Mouse (Mus musculus) midbrain, embryonic 15.5 days (tissue): ENCODE results near the gene Pip5k1a. TPM values are rescaled to one million over a fixed set of nuclear protein-coding genes. Genes with fewer than 3 reads are reported as not detected.
A peak's percentile ranks its signal among the peaks of the same experiment; 100 is the strongest.
"Not testable (repeated sequence)": the region's sequence is repeated elsewhere in the genome, so short reads cannot be mapped to it uniquely, and the experiment has no call there.

Experiments
- ATAC-seq: fragments of 200-750 bp; cut with Nextera tagmentation; replicated peaks from 2 replicates; pipeline ENCODE4 v1.8.0; 2017; ENCODE audit warnings: moderate TSS enrichment
- H3K27ac ChIP-seq: fragments of 300-500 bp; sonication (generic); 2 replicates; pipeline ENCODE4 v1.5.1; 2015; ENCODE audit warnings: mild to moderate bottlenecking, inconsistent platforms
- H3K27me3 ChIP-seq: fragments of 300-500 bp; sonication (generic); replicated peaks from 2 replicates; pipeline ENCODE4 v1.6.1; 2015; ENCODE audit warnings: inconsistent platforms
- H3K36me3 ChIP-seq: fragments of 300-500 bp; sonication (generic); replicated peaks from 2 replicates; pipeline ENCODE4 v1.6.1; 2015; ENCODE audit warnings: inconsistent platforms
- H3K4me1 ChIP-seq: fragments of 300-500 bp; sonication (generic); 2 replicates; pipeline ENCODE4 v1.6.1; 2015; ENCODE audit warnings: inconsistent platforms
- H3K4me2 ChIP-seq: fragments of 300-500 bp; sonication (generic); 2 replicates; pipeline ENCODE4 v1.6.1; 2015; ENCODE audit warnings: inconsistent platforms, mild to moderate bottlenecking, moderate library complexity
- H3K4me3 ChIP-seq: fragments of 300-500 bp; sonication (generic); 2 replicates; pipeline ENCODE4 v1.5.1; 2015; ENCODE audit warnings: mild to moderate bottlenecking, inconsistent platforms
- H3K9ac ChIP-seq: fragments of 300-500 bp; sonication (generic); 2 replicates; pipeline ENCODE4 v1.6.1; 2015; ENCODE audit warnings: mild to moderate bottlenecking, inconsistent platforms
- H3K9me3 ChIP-seq: fragments of 300-500 bp; sonication (generic); 2 replicates; pipeline ENCODE4 v1.6.1; 2016; ENCODE audit warnings: inconsistent platforms
- WGBS: fragments of 180-500 bp; shearing (Covaris S2); methylation state at CpG from one replicate; pipeline ENCODE4 v1.1.7; 2015; ENCODE audit warnings: mixed read lengths; 5-methylcytosine and 5-hydroxymethylcytosine counted together
- polyA plus RNA-seq: library from polyadenylated mRNA; unstranded; fragments of >200 nt; fragmentation: Nextera tagmentation; extraction: Ambion mirVana; gene quantifications from 2 replicates; pipeline ENCODE4 v1.2.1, GENCODE M21; 2015

Gene Pip5k1a
- polyA plus RNA-seq, 1 experiment from 2014 or later = 17.2 TPM

DNA sequence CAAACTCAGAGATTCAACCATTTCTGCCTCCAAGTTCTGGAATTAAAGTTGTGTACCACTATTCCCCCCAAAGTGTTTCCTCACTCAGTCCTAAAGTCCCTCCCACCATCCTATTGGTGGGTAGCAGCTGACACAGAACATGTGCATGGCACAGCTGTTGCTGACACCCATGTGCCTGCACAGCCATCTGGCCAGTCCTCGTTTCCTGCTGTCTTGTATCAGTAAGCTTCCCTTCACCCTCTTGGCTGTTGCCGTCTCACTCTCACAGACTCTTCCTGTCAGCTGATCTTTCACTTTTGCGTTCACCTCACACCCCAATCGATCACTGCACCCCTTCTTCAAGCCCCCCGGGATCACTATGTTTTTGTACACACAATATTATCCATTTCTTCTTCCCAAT is 79.0 kb downstream of the Pip5k1a start:
- no peak overlapping the region for H3K9ac ChIP-seq
- ATAC-seq = 0 out of 2 replicates have a peak, but pooled peaks have one; percentile 30
- H3K4me3 ChIP-seq = no peak overlapping the region
- H3K36me3 ChIP-seq = peaks cover 22% of the 10 kb centered on the region
- no peaks in the 10 kb centered on the region for H3K9me3 ChIP-seq
- no peaks in the 10 kb centered on the region for H3K4me1 ChIP-seq
- no peak overlapping the region for H3K27ac ChIP-seq
- H3K27me3 ChIP-seq = no peaks in the 10 kb centered on the region
- whole genome bisulfite sequencing = 65% methylated on average over 5 of the region's 5 CpGs
- no peak overlapping the region for H3K4me2 ChIP-seq

DNA sequence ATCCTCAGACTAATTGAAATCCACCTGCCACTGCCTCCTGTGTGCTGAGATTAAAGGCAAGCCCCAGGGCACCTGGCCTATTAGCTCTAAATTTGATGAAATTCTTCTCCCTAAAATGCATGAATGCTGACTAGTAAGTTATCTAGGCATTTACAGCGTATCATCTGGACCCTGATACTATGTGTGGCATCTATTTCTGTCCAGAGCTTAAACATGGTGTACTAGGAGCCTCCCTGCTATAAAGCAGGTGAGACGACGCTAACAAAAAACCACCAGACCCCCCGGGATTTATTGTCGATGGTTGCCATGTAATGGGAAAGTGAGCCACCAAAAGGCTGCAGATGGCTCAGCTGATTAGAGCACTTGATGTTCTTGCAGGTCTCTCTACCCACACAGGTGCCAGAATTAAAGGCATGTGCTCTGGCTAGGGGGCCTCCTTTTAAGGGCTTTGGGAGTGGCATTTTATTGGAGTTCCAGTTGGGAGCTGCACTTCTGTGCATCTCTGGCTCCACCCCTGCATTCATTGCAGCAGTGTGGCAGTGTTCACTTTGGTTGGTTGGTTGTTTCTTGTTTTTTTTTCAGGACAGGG is 79.6 kb downstream of the Pip5k1a start:
- no peak for ATAC-seq
- Histone ChIP-seq H3K4me3 (no peak overlapping the region), H3K4me2 (no peak overlapping the region), H3K9ac (no peak overlapping the region), H3K36me3 (peaks cover 18% of the 10 kb centered on the region; the same call in 1 of the 2 replicates), H3K9me3 (no peaks in the 10 kb centered on the region), H3K27me3 (no peaks in the 10 kb centered on the region), H3K27ac (no peak overlapping the region), H3K4me1 (no peaks in the 10 kb centered on the region)
- 59% methylated on average over 5 of the region's 5 CpGs for WGBS

DNA sequence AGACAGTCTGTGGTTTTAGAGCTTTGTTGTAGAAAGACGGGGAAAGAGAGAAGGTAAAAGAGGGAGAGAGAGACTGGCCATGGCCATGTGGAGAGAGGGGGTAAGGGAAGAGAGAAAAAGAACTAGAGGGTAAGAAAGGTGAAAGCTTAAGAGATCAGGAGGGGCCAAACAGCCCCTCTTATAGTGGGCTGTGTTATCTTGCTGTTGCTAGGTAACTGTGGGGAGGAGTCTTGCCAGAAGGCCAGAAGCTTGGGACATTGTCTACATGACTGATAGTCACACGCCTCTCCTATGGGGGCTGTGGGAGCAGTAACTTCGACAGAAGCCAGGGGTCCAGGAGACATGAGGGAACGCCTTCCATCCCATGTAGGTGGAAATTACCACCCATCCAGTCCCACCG is 81.5 kb downstream of the Pip5k1a start:
- Histone ChIP-seq H3K36me3 (peaks cover 1% of the 10 kb centered on the region; the same call in 1 of the 2 replicates), H3K27ac (no peak overlapping the region), H3K4me3 (no peak overlapping the region), H3K4me2 (no peak overlapping the region), H3K9me3 (no peaks in the 10 kb centered on the region), H3K27me3 (no peaks in the 10 kb centered on the region), H3K9ac (no peak overlapping the region), H3K4me1 (no peaks in the 10 kb centered on the region)
- WGBS = 43% methylated on average over 5 of the region's 5 CpGs
- ATAC-seq = 0 out of 2 replicates have a peak, but pooled peaks have one; percentile 2

DNA sequence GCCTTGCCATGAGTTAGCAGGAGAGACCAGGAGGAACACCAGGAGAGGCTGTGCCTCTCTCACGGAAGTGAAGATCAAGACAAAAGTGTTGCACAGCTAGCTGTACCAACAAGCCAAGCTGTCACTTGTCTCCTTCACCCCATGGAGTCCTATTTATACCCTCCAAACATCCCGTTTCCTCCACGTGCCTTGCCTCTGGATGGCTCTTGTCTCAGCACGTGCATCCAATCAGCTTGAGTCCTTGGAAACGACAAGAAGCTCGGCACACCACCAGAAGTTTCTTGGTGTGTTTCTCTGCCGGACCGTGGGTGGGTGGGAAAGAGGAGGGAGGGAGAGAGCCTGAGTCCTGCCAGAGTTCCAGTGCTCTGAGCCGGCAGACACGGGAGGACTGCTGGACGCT is 82.2 kb downstream of the Pip5k1a start:
- 39% methylated on average over 11 of the region's 11 CpGs for WGBS
- no peak overlapping the region for H3K4me2 ChIP-seq
- no peaks in the 10 kb centered on the region for H3K9me3 ChIP-seq
- no peak overlapping the region for H3K9ac ChIP-seq
- no peaks in the 10 kb centered on the region for H3K4me1 ChIP-seq
- H3K27ac ChIP-seq = no peak overlapping the region
- no peak overlapping the region for H3K4me3 ChIP-seq
- no peaks in the 10 kb centered on the region for H3K27me3 ChIP-seq
- no peak for ATAC-seq
- H3K36me3 ChIP-seq = no peaks in the 10 kb centered on the region

DNA sequence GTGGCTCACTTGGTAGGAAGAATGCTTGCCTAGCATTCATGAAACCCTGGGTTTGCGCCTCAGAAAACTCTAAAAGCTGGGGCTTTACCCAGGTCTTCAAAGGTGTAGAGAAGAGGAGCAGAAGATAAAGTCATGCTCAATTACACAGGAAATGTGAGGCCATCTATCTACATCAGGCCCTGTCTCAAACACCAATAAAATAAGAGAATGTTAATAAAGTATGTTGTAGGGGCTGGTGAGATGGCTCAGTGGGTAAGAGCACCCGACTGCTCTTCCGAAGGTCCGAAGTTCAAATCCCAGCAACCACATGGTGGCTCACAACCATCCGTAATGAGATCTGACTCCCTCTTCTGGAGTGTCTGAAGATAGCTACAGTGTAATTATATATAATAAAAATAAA is 85.8 kb downstream of the Pip5k1a start:
- H3K27ac ChIP-seq, H3K9me3 ChIP-seq, H3K4me3 ChIP-seq, H3K4me1 ChIP-seq, H3K36me3 ChIP-seq, ATAC-seq, H3K9ac ChIP-seq, H3K27me3 ChIP-seq, H3K4me2 ChIP-seq: not testable (repeated sequence)
- WGBS = 96% methylated on average over 5 of the region's 5 CpGs

DNA sequence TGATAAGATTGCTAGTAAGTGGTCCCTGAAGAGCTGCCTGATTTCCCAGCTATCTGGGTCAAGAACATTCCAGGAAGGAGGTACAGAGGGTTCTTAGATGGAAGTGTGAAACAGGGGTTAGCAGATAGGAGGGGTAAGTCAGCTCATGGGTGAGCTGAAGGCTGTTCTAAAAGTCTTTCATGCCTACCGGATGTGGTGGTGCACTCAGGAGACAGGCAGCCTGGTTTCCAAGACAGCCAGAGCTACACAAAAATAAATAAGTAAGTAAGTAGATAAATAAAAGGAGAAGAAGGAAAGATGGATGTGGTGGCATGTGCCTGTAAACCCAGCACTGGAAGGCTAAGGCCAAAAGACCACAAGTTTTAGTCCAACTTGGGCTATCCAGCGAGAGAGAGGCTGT is 88.0 kb downstream of the Pip5k1a start:
- Histone ChIP-seq H3K4me3 (no peak overlapping the region), H3K27me3 (no peaks in the 10 kb centered on the region), H3K27ac (no peak overlapping the region), H3K9ac (no peak overlapping the region), H3K4me2 (no peak overlapping the region), H3K4me1 (peaks cover 16% of the 10 kb centered on the region), H3K9me3 (no peaks in the 10 kb centered on the region), H3K36me3 (no peaks in the 10 kb centered on the region)
- 91% methylated on average over 2 of the region's 2 CpGs for WGBS
- ATAC-seq = no peak

DNA sequence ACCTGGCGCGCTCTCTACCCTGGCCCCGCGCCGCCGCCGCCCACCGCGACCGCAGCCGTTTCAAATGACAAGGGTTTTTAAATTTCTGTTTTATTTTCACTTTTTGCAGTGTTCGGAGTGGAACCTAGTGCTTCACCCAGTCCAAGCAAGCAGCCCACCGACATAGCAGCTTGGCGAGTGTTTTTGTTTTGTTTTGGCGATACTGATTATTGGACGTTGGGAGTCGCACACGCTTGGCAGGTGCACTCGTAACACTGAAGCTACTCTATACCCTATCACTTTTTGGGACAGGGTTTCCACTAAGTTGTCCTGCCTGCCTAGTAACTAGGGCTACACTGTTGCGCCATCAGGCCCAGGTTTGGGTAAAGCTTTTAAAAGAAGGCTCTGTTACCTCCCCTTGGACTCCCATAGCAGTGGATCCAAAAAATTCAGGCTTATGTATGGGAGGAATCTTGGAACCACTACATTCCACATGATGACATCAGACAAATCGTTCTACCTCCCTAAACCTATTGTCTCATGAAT is 90.1 kb downstream of the Pip5k1a start:
- WGBS = 3% methylated on average over 21 of the region's 21 CpGs
- no peak for ATAC-seq

DNA sequence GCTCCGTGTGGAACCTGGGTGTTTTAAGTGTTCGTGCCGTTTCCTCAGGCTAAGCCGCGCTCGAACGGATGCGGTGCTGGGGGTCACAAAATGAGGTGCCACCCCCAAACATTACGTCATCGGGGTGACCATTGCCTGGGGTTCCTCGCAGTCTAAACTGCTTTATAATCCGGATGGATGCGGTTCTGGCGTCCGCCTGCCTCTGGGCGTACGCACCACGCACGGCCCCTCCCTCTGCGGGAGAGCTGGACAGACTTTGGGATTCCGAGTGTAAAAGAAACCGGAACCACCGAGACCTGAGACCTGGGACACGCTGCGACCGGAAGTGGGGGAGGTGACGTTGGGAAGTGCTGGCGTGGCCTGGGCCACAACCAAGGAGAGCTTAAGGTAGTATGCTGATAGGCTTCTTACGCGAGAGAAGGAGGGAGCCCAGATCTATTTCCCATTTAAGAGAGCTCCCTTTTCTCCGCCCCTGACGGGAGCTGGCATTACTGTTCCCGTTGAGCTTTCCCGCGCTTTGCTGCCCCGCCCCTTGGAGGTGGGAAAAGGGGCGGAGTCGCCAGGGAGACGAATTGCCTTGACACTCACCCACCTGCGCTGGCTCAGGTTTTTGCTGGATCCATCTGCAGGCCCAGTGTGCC is 90.7 kb downstream of the Pip5k1a start:
- Histone ChIP-seq H3K27ac (peak overlapping the region; percentile 95), H3K36me3 (peaks cover 12% of the 10 kb centered on the region; the same call in 1 of the 2 replicates), H3K27me3 (no peaks in the 10 kb centered on the region), H3K9ac (peak overlapping the region; percentile 57), H3K4me3 (peak overlapping the region; percentile 83), H3K4me2 (peak overlapping the region; percentile 88), H3K9me3 (no peaks in the 10 kb centered on the region), H3K4me1 (peaks cover 24% of the 10 kb centered on the region)
- peak; percentile 91 for ATAC-seq
- under 1% methylated on average over 40 of the region's 40 CpGs for WGBS

More for the DNA sequence above, 90.1 kb downstream of the Pip5k1a start:
- Histone ChIP-seq H3K4me3 (peak overlapping the region; percentile 83), H3K36me3 (peaks cover 6% of the 10 kb centered on the region; the same call in 1 of the 2 replicates), H3K4me2 (peak overlapping the region; percentile 88), H3K9ac (peak overlapping the region; percentile 57), H3K4me1 (peaks cover 24% of the 10 kb centered on the region), H3K27ac (peak overlapping the region; percentile 95), H3K27me3 (no peaks in the 10 kb centered on the region), H3K9me3 (no peaks in the 10 kb centered on the region)

DNA sequence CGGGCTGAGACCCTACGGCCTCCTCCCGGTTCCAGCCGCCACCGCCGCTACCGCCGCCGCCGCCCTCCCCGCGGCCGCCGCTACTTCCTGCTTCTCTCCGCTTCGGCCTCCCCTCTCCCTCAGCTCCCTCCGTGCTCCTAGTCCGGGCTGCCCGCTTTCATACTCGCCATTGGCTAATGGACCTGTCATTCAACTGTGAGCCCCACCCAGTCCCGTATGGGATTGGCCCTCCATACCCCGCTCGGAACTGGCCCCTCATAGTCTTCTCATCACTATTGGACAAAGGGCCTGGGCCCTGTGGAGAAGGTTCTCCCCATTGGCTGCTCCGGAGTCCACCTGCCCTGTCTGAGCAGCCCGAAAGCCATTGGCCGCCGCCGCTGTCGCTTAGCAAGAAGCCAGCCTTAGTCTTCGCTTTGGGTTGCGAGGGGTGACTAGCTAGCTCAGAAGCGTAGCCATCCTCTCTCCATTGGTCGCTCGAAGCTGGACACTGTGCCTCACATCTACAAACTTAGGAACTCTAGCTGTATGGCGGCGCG is 91.3 kb downstream of the Pip5k1a start, which contains the start of gene Zfp687:
Gene Zfp687, minus strand, starts transcription at position 112 of the 536 bp plus-strand sequence.
- Histone ChIP-seq H3K4me2 (peak within 1 kb of the TSS; percentile 88), H3K4me1 (peaks cover 24% of the 10 kb centered on the region), H3K36me3 (peaks cover 18% of the 10 kb centered on the region; the same call in 1 of the 2 replicates), H3K27ac (peak within 1 kb of the TSS; percentile 95), H3K9me3 (no peaks in the 10 kb centered on the region), H3K4me3 (peak within 1 kb of the TSS; percentile 83), H3K27me3 (no peaks in the 10 kb centered on the region), H3K9ac (peak within 1 kb of the TSS; percentile 70)
- peak; percentile 99 for ATAC-seq
- WGBS = under 1% methylated on average over 37 of the region's 37 CpGs

DNA sequence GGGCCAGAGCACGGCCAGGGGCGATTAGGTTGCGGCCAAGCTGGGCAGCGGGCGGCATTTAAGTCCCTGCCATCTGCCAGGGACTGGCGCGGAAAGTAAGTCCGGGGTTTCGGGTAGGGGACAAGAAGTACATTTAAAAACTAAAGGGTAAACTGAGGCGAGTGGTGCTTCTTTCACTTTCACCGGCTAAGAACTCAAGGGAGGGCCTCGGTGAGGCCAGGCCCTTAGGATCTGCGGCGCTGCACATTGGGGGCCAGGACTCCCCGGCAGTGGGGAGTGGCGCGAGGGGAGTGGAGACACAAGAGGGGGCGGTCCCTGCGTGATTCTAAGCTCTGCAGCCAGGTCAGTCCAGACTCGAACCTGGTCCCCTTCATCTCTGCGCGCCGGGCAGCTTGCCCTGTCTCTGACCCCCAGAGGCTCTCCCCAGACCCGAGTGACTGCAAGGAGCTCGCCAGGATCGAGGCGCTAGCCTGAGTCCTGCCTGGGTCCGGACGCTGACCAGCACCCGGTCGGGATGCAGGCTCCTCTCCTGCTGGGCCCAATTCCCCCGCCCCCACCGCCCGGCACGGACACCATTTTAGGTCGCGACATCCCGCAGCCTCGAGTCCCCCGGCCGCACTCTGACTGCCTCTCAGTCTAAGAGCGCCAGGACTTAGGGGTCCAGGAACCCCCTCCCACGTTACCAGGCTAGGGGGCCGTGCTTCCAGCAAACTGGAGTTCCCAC is 92.1 kb downstream of the Pip5k1a start:
- Histone ChIP-seq H3K4me3 (peak overlapping the region; percentile 83), H3K4me2 (peak overlapping the region; percentile 88), H3K27me3 (no peaks in the 10 kb centered on the region), H3K9ac (peak overlapping the region; percentile 70), H3K4me1 (peaks cover 25% of the 10 kb centered on the region), H3K9me3 (no peaks in the 10 kb centered on the region), H3K36me3 (peaks cover 24% of the 10 kb centered on the region; the same call in 1 of the 2 replicates), H3K27ac (peak overlapping the region; percentile 85)
- under 1% methylated on average over 44 of the region's 44 CpGs for WGBS
- peak; percentile 10 for ATAC-seq

DNA sequence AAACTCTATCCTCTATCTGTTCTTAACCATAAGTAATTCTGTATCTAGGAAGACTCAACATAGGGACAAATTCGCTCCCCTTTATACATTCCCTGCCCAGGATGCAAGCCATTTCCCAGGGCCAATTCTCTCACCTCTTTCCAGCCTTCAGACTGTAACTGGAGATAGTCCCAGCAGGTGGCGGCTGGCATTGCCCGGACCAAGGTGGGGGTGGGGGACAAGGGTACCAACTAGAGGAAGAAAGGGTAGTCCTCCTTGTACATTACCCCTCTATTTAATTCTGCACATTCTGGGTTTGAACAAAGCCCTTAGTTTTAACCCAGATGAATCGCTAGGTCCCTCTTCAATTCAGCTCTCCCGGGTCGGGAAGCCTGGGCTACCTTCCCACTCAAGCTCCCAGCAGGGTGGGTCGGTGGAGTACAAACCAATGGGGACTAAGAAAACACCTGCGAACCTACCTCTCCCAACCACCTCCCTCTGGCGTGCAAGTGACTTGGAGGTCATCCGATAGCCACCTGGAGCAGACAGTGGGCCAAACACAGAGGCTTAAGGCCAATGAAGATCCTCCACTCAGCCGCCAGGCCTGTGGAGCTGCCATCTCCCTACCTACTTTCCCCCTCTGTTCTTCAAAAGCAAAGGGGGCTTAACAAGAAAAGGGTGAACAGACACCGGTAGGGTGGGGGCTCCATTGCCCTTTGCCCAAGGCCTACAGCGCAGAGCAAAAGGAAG is 92.9 kb downstream of the Pip5k1a start:
- H3K9me3 ChIP-seq = no peaks in the 10 kb centered on the region
- peak overlapping the region; percentile 88 for H3K4me2 ChIP-seq
- H3K4me1 ChIP-seq = peaks cover 27% of the 10 kb centered on the region
- no peak for ATAC-seq
- no peak overlapping the region for H3K27ac ChIP-seq
- peaks cover 31% of the 10 kb centered on the region; the same call in 1 of the 2 replicates for H3K36me3 ChIP-seq
- H3K4me3 ChIP-seq = peak overlapping the region; percentile 83
- WGBS = 14% methylated on average over 13 of the region's 13 CpGs
- peak overlapping the region; percentile 70 for H3K9ac ChIP-seq
- no peaks in the 10 kb centered on the region for H3K27me3 ChIP-seq
